ENCODE assay signal across 18 mouse cellular contexts in the genomic region with DNA sequence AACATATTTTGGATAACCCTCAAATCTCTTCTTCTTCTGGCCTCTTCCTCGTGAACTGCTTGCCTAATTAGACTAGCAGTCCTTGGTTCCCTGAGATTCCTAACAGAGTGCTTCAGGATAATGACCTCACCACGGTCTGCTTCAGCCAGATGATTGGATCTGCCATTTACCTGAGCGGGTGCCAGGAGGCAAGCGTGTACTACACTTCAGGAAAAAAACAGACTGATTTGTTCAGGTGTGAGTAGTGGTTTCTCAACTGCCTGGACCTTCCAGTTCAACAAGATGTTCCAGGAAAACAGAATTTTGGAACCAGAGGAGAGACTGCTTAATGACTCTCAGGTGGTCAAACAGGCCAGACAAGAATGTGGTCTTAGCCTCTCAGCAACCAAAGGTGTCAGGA.
DNase-seq lines count a peak whose midpoint lies in the region; ATAC-seq and TF ChIP-seq lines count a peak whose summit lies in the region.
"Had no signal": no experiment of that assay in that cellular context is flagged by ENCODE, and none has a peak within 500 bp of the region (broad histone marks: within the 10 kb centered on the region; RNA-seq: fewer than 3 reads in every experiment).

No protein-coding gene starts in this region.

- H3K27ac ChIP-seq in gastrocnemius, adult 2 months, result no peak overlapping the region
- no peak overlapping the region for H3K27ac ChIP-seq in lung, embryonic 14.5 days (ENCODE audit: low read depth)
- H3K27ac ChIP-seq: forebrain, embryonic 12.5 days; heart, embryonic 15.5 days; hindbrain, embryonic 15.5 days; kidney, postnatal 0 days; left cerebral cortex, adult 2 months; midbrain, embryonic 13.5 days had no signal

- peak; percentile 83 for ATAC-seq in lung, embryonic 14.5 days (ENCODE audit: insufficient read depth)
- ATAC-seq: midbrain, embryonic 13.5 days had no signal

- H3K9ac ChIP-seq in lung, embryonic 14.5 days, result no peak overlapping the region
- H3K9ac ChIP-seq: forebrain, embryonic 12.5 days; heart, embryonic 15.5 days; hindbrain, embryonic 15.5 days; midbrain, embryonic 13.5 days had no signal

- H3K36me3 ChIP-seq in lung, embryonic 14.5 days (ENCODE audit: insufficient read depth), result no peaks in the 10 kb centered on the region
- H3K36me3 ChIP-seq: forebrain, embryonic 12.5 days; heart, embryonic 15.5 days; hindbrain, embryonic 15.5 days; midbrain, embryonic 13.5 days had no signal

- intact Hi-C loops in gastrocnemius, adult 2 months (cut with DNase I), result no loop called here

- peak; percentile 16 for DNase-seq in gastrocnemius, adult 2 months
- no peak for DNase-seq in gastrocnemius, postnatal 10 days
- DNase-seq in fat pad, adult 2 months (ENCODE audit: extremely low read depth, low read depth, low spot score), result peak; percentile 78
- DNase-seq in lung, embryonic 14.5 days, result peak; percentile 60
- peak; percentile 83 for DNase-seq in lung, postnatal 25 days (ENCODE audit: low spot score)
- DNase-seq in adrenal gland, adult 2 months, result no peak
- DNase-seq in spleen, postnatal 10 days (ENCODE audit: low spot score in 2 of 2), result no peak
- no peak for DNase-seq in spleen, postnatal 4 days (ENCODE audit: low spot score in 2 of 2)
- DNase-seq: cerebellum, adult 8-10 months; heart, postnatal 36 days; kidney, adult 2 months had no signal

- 60% methylated on average over 4 of the region's 4 CpGs for WGBS in lung, embryonic 14.5 days

- H3K4me2 ChIP-seq in lung, embryonic 14.5 days, result no peak overlapping the region
- H3K4me2 ChIP-seq: forebrain, embryonic 12.5 days; heart, embryonic 15.5 days; hindbrain, embryonic 15.5 days; midbrain, embryonic 13.5 days had no signal

- no peaks in the 10 kb centered on the region for H3K9me3 ChIP-seq in lung, embryonic 14.5 days (ENCODE audit: low read depth, low read length)
- H3K9me3 ChIP-seq: forebrain, embryonic 12.5 days; heart, embryonic 15.5 days; hindbrain, embryonic 15.5 days; megakaryocyte, embryonic 14.5 days; midbrain, embryonic 13.5 days had no signal

- H3K4me1 ChIP-seq in lung, embryonic 14.5 days (ENCODE audit: insufficient read depth), result no peaks in the 10 kb centered on the region
- H3K4me1 ChIP-seq: forebrain, embryonic 12.5 days; hindbrain, embryonic 15.5 days; megakaryocyte, embryonic 14.5 days; midbrain, embryonic 13.5 days had no signal

- no peak overlapping the region for H3K4me3 ChIP-seq in gastrocnemius, adult 2 months
- no peak overlapping the region for H3K4me3 ChIP-seq in lung, embryonic 14.5 days (ENCODE audit: low read depth, low read length)
- H3K4me3 ChIP-seq: forebrain, embryonic 12.5 days; heart, embryonic 15.5 days; hindbrain, embryonic 15.5 days; left cerebral cortex, adult 2 months; megakaryocyte, embryonic 14.5 days; midbrain, embryonic 13.5 days had no signal

- H3K27me3 ChIP-seq in lung, embryonic 14.5 days (ENCODE audit: insufficient read depth, low read length), result peaks cover 2% of the 10 kb centered on the region; the same call in 1 of the 2 replicates
- H3K27me3 ChIP-seq: megakaryocyte, embryonic 14.5 days had no signal

- TF ChIP-seq CTCF in gastrocnemius, adult 2 months (IDR thresholded peaks at IDR 0.05), result no peak
- no peak for TF ChIP-seq CTCF in lung, embryonic 14.5 days (IDR thresholded peaks at IDR 0.05; ENCODE audit: low read depth)

Comparison
In these comparisons a context has a peak if more than half of its experiments do, and no peak if none do; other contexts are left out.
1. DNase-seq: peak in gastrocnemius, adult 2 months (single experiment), fat pad, adult 2 months (single experiment), lung, embryonic 14.5 days (single experiment) and lung, postnatal 25 days (single experiment); none in gastrocnemius, postnatal 10 days (single experiment), adrenal gland, adult 2 months (single experiment), spleen, postnatal 10 days (0 of 2) and spleen, postnatal 4 days (0 of 2).